Mouse (Mus musculus) heart, postnatal 25 days (tissue): ENCODE measurements around the gene Gm21943. TPM values are rescaled to one million over a fixed set of nuclear protein-coding genes. Genes with fewer than 3 reads are reported as not detected.
"Not testable (repeated sequence)": the region's sequence is repeated elsewhere in the genome, so short reads cannot be mapped to it uniquely, and the experiment has no call there.

Source experiments
- DNase-seq: peaks from one replicate; pipeline ENCODE4 v3.0.0; 2022; ENCODE audit warnings: low spot score
- intact Hi-C: fragments of 180-260 bp; cut with DNase I; formaldehyde crosslinking; loops from one replicate; pipeline ENCODE4 v1.15.1; 2025
- total RNA-seq, 2 experiments: library from RNA; stranded (reverse); gene quantifications; 2 replicates each; pipeline ENCODE4 v1.2.3; 2021

Gm21943 gene
- total RNA-seq = not detected

DNA sequence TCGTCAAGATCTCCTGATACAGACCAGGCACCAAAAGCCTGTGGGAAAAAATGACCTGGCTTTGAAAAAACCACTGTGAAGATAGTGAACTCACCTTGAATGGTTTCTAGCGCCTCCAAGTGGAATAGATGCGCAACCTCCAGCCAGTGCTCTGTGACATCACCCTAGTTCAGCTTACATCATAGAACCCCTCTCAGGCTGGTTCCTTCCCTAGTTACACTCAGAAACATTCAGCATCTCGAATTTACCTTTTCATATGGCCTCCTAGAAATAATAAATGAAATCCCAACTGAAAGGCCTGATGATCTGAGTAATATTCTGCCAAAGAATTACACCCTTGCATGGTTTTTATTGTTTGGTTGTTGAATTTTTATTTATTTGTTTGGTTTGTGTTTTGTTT lies at the start of gene Gm21943:
Gene Gm21943 (minus strand): TSS at position 101 of the 400 bp plus-strand sequence.
- intact Hi-C loops, DNase-seq: not testable (repeated sequence)

Other genes with a start within 250 kb of the Gm21943 start
- gene Gm28961, start 172.0 kb upstream of the Gm21943 start, total RNA-seq = not detected